Mouse (Mus musculus) adipocyte (in vitro differentiated cells): ENCODE results near the gene Mib2.
"Not testable (repeated sequence)": the region's sequence is repeated elsewhere in the genome, so short reads cannot be mapped to it uniquely, and the experiment has no call there.

Experiments
- DNase-seq: peaks from one replicate; pipeline ENCODE4 v3.0.0-alpha.2; 2016; ENCODE audit warnings: low spot score

Mib2 gene

GRCm38 (mm10) chr4:155670236-155670635, 1.2 kb upstream of the Mib2 start:
- not testable (repeated sequence) for DNase-seq

- DNase-seq = no peak
Observed at GRCm38 (mm10) chr4:155669598-155670075, 639 bp upstream of the Mib2 start.

- no peak for DNase-seq
Observed at GRCm38 (mm10) chr4:155666903-155667302, 2.1 kb downstream of the Mib2 start.

DNA sequence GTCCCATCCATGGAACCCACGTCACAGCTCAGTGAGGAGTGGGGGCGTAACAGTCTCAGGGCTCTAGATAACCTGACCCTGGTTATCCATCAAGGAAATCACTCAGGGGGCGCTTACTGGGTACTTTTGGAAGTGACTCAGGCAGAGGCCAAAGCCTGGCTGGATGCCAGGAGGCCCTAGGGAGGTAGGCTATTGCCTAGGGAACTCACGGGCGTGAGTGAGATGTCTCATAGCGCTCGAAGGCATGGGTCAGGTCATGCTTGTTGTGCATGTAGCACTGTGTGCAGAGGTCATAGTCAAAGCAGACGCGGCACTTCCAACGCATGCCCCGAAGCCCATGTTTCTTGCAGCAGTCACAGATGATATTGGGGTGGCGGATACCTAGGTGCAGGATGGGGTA, 8.4 kb downstream of the Mib2 start:
- peak; percentile 21 for DNase-seq

DNA sequence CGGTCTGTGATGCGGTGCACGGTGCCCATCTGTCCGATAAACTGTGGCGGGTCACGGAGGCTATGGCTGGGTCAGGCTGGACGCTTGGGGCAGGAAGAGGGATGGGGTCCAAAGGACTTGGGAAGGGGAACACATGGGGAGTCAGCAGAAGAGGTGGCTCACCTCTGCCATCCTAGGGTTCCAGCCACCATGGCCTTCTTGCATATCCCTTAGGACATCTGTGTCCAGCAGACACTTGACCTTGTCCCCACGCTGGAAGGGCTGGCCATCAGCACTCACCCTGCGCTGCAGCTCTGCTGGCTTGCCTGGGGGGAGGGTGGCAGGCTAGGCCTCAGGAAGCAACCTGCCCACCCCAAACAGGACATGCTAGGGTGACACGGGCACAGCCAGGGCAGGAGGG, 10.0 kb downstream of the Mib2 start:
- DNase-seq = no peak

GRCm38 (mm10) chr4:155656214-155656751, 12.7 kb downstream of the Mib2 start:
- DNase-seq = no peak

- no peak for DNase-seq
Observed at GRCm38 (mm10) chr4:155654456-155655298, 14.3 kb downstream of the Mib2 start.

GRCm38 (mm10) chr4:155654183-155654455, 14.9 kb downstream of the Mib2 start:
- no peak for DNase-seq

GRCm38 (mm10) chr4:155653451-155654182, 15.4 kb downstream of the Mib2 start:
- DNase-seq = peak; percentile 30

DNA sequence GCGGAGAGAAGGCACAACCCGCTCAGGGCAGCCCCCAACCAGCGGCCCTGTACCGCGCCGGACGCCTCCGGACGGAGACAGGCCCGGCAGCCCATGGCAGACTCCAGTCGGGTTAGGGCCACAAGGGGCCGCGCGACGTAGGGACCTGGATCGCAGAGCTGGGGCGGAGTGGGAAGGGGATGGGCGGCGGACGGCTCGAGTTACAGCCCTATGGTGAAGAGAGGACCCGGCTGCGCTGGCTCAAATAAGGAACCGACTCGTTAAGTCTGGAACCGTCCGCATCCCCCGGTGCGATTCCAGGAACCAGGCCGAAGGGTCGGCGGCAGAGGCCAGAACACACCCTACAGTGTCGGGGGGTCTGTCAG, 15.9 kb downstream of the Mib2 start, which contains the start of gene Mmp23:
Gene Mmp23 (minus strand): TSS at position 299 of the 365 bp plus-strand sequence.
- peak; percentile 24 for DNase-seq

GRCm38 (mm10) chr4:155652283-155653085, 16.5 kb downstream of the Mib2 start:
- no peak for DNase-seq

GRCm38 (mm10) chr4:155651553-155652269, 17.3 kb downstream of the Mib2 start:
- DNase-seq = peak; percentile 74

- DNase-seq = no peak
Observed at GRCm38 (mm10) chr4:155649355-155649754, 19.6 kb downstream of the Mib2 start.

DNA sequence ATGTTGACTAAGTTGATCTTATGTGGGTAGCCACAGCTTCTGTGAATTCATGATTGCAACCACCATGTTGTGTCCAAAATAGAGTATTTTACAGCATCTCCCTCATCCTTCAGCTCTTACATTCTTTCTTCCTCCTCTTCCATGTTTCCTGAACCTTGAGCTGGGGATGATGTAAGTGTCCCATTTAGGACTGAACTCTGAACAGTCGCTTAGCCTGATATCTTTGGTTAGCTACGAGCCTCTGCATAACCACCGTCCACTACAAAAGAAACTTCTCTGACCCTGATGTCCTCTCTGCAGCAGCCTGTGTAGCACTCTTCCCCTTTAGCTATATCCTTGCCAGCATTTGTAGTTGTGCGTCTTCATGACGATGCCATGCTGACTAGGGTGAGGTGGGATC, 23.3 kb downstream of the Mib2 start:
- DNase-seq = no peak

- not testable (repeated sequence) for DNase-seq
Observed at GRCm38 (mm10) chr4:155645308-155645707, 23.7 kb downstream of the Mib2 start, which contains the start of gene Gm10563. Gene Gm10563, minus strand, starts transcription at chr4:155645408.

GRCm38 (mm10) chr4:155643531-155643930, 25.5 kb downstream of the Mib2 start:
- DNase-seq = no peak

DNA sequence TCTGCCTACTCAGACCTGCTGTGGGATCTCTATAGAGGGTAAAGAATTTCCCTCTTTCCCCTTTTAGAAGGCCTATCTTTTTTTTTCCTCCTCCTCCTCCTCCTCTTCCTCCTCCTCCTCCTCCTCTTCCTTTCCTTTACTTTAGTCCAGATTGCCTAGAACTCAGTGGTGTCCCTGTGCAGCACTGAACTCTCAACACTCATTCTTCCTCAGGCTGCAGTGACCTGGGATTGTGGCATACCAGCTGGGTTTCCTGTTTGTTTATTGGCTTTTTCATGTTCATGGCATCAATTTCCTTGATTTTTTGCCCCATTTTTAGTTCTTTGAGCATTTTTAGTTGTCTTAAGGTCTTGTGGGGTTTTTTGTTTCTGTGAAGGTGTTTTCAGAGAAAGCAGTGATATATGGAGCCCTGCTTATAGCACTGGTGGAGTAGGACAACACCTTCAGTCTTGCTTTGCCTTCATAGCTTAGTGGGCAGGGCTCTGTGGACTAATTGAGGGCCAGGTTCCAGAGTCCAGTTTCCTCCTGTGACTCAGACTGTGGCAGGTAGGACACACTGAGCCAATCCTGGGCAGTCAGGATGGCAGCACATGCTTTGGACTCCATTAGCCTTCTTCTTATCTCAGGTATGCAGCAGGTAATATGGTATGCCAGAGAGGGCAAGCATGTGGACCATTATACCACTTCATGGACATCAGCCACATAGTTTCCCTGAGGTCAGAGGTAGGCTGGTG, 33.1 kb downstream of the Mib2 start:
- DNase-seq = no peak

DNA sequence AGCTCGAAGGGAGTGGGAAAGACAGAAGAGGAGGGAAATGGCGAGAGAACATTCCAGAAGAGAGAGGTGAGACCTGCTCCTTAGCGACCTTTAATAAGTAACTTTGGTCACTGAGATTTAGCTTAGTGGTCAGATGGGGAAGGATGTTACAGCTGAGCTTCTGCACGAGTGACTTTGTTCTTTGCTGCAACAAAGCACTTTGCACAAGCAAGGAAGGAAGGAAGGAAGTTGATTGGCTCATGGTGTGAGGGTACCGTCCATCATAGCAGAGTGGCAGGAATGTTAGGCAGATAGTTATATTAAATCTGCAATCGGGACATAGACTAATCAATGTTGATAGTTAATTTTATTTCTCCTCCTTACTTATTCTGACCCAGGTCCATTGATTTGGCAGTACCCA, 38.7 kb downstream of the Mib2 start:
- DNase-seq = no peak

- DNase-seq = peak; percentile 99
Observed at GRCm38 (mm10) chr4:155624338-155625291, 44.4 kb downstream of the Mib2 start, which contains the start of gene Cdk11b. Gene Cdk11b, plus strand, starts transcription at chr4:155624854.
